Mouse (Mus musculus) kidney, postnatal 4 days (tissue): ENCODE measurements around the gene Ptpro.
A peak's percentile ranks its signal among the peaks of the same experiment; 100 is the strongest.
"Not testable (repeated sequence)": the region's sequence is repeated elsewhere in the genome, so short reads cannot be mapped to it uniquely, and the experiment has no call there.

Experiments used
- DNase-seq, 2 experiments: peaks; one replicate each; pipeline ENCODE4 v3.0.0; 2021; ENCODE audit warnings: mixed read lengths in 2 of 2

The Ptpro gene

DNA sequence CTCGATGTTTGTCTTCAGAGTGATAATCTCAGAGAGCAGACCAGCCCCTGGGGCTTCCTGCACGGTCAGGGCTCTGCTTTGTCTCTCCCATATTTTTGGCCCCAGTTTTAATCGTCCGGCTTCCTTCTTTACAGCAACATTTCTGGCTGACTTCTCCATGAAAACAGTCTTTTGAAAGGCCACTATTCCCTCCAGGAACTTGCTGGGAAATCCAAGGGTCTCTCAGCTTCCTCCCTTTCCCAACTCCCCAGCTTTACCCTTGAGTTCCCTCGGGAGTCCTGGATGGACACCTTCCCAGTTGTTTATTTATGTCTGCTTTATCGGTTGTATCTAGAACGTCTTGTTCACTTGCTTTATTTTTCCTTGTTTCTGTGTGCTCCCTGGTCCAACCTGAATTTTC is 205.1 kb downstream of the Ptpro start:
- DNase-seq = no peak

DNA sequence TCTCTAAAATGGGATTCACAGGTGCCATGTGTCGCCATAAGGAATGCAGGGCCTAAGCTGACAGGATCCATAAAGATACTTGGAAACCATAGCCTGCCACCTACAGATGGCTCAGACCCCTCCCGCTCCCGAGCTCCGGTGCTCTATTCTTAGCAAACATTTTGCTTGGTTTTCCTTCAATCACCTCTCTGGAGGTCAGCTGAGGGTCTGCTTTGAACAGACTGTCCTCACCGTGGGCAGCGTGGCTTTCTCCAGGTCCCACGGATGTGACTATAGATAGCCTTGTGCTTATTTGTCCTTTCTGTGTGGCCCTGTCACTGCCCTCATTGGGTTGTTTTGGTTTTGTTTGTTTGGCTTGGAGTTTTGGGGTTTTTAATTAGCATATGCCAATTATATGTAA is 206.0 kb downstream of the Ptpro start:
- no peak for DNase-seq

GRCm38 (mm10) chr6:137463771-137464170 is 211.7 kb downstream of the Ptpro start:
- DNase-seq = no peak

DNA sequence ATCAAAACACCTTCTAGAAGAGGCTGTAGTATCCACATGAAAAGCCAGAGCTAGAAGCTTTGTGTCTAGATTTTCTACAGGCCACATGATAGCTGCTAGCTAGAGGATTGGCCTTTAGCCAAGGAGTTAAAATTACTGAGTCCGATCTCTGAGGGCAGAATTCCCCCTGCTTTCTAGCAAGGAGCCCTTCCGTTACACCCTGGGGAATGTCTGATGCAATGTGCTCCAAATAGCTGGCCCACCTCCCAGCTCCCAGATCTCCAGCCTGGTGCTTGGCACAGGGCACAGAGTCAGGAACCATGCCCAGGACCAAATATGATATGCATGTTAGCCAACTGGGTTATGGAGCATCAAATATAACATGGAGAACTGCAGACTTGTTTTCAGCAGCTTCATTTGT is 213.1 kb downstream of the Ptpro start:
- DNase-seq = peak; percentile 19 to 37

DNA sequence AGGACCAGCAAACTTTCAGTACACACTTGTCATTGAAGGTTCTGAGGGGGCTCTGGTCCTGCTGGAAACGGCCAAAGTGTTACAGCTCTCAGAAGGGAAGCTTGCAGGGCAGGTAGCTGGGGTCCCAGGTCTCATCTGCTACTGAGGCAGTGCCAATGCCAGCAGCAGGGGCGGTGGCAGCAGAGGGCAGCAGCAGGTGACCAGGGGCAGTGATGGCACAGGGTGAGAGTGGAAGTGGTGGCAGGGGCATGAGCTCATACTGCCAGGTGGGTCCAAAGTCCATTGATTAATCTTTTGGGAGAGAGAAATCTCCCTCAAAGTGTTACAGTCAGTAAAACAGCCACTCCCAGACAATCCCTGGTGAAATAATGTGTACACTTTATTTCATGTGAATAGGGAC is 214.1 kb downstream of the Ptpro start:
- DNase-seq = no peak

DNA sequence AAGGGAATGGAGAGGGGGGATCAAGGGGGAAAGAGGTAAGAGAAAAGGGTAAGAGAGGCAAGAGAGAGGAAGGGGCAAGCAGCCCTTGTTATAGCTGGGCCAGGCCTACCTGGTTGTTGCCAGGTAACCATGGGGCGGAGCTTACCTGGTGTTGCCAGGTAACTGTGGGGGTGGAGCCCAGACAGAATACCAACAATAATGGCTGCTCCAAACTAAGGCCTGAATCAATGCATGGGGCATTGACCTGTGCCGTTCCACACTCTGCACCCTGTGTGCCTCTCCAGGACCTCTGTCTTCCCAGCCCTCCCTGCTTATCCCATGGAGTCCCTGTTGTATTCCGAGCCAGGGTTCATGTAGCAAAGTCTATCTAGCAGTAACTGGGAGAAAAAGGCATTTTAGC is 215.6 kb downstream of the Ptpro start:
- no peak for DNase-seq

DNA sequence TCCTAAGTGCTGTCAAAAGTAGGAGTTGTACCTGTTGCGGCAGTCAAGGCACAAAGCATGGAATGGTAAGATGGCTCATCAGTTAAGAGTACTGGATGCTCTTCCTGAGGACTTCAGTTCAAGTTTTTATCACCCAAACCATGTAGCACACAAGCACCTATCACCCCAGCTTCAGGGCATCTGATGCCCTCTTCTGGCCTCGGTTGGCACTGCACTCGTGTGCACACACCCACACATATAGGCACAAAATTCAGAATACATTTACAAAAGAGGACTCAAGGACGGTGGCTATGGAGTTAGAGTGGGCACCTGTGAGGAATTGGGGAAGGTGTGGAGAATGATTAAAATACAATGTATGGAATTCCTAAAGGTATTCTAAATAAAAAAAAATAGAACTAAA is 217.4 kb downstream of the Ptpro start:
- DNase-seq = no peak

GRCm38 (mm10) chr6:137470901-137471598 is 218.9 kb downstream of the Ptpro start:
- peak; percentile 88 to 91 for DNase-seq

DNA sequence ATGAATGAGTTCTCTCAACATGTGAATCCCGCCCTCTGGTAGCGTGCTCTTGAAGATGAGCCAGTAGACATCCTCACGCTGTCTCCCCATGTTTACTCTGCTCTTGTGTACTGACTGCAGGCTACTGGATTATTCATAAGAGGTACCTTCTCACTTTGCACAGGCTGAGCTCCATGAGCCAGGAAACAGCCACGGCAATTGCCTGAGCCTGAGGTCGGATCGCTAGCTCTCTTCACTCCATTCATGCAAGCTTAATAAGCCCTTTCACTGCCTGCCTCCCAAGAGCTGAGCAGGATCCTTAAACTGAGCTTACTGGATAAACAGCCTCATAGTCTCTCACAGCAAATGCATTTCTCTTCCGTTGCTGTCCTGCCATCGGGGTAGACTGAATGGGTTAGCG is 220.0 kb downstream of the Ptpro start:
- DNase-seq = no peak

DNA sequence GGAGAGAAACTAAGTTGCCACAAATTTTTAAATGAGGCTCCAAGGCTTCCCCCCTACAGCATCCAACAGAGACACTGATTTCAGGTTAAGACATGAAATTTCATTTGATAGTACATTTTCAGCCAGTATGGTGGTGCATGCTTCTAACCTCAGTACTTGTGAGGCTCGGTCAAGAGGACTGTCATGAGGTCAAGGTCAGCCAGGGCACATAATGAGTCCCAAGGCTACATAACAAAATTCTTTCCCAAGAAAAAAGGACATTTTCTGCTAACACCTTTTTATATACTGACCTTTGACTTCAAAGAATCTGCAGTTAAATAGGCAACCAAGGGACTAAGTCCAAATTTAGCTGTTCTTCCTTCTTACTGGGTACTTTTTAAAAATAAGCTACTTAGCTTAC is 221.3 kb downstream of the Ptpro start:
- DNase-seq = no peak

DNA sequence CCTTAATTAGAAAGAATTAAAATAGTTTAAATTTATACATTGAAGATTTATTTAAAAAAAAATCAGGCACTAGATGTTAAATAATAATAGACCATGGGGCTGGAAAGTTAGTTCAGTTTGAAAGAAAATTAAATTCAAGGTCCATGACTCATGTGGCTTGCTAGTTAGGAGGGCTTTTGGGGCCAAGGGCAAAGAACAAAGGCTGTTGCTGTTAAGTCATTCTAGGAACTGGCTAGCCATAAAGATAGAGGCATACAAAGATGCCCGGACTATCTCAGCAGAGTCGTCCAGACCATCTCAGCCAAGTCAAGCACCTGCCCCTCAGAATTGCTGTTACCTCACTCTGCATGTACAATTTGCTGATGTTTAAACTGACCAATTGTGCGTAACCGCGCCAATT is 223.6 kb downstream of the Ptpro start:
- not testable (repeated sequence) for DNase-seq

- no peak for DNase-seq
These were observed 230.8 kb downstream of the Ptpro start for GRCm38 (mm10) chr6:137482891-137483290.

DNA sequence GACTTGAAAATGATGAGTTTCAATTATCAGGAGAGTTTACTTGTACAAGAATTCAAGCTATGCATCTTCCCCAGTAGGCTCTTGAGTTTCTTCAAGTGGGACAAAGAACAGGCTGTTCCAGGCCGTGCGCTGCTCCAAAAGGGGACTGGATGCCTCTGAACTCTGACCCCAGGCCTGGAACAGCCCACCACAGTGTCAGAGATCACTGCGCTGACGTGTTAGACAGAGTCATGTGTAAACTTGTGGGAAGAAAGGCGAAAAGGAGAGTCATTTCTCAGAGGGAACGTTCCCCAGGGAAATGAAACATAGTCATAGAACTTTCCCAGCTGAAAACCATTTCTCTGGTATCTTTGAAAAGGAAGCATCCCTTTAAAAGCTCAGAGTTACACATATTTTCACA is 235.3 kb downstream of the Ptpro start:
- no peak for DNase-seq

GRCm38 (mm10) chr6:137490115-137490514 is 238.0 kb downstream of the Ptpro start:
- DNase-seq = no peak

- DNase-seq = no peak
These were observed 239.5 kb downstream of the Ptpro start for GRCm38 (mm10) chr6:137491659-137492058.

- DNase-seq = no peak
These were observed 240.5 kb downstream of the Ptpro start for GRCm38 (mm10) chr6:137492582-137492981.

DNA sequence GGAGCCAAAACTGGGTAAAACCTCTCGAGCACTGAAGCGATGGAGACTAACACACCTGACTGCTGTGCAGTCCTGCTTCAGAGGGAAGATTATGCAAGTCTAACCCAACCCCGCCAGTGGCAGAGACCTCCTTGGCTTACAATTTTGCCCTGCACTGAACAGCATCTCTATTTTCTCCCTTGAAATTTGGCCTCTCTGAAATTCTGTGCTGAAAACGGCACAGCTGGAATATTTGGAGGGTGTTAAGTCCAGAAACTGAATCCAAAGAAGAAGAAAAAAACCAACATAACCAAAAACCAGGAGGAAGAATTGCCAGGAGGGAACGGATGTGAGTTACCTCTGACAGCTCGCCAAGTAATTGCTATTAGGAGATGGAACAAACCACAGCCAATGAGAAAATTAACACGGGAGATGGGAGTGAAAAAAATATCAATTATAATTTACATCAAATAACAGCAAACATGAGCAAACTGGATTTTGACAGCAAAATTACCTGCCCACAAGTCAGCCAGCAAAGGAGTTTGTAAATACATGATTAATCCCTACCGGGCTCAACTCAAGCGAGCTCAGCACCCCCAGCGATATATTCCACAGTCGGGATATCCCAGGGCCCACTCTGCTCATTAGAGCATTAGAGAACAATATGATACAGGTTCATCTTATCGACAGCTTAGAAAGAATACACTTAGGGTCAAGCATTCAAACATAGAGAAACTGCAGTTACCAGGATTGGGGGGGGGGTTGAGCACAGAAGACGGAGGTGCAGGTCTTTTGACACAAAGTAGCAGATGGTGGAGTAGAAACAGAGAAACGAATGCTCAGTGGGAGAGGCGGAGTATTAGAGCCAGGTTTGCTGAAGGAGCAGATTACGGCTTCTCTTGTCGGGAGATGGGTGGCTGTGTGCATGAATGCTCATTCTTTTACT is 241.4 kb downstream of the Ptpro start:
- no peak for DNase-seq

- DNase-seq = no peak
These were observed 242.0 kb downstream of the Ptpro start for GRCm38 (mm10) chr6:137494136-137494475.

GRCm38 (mm10) chr6:137494801-137495200 is 242.7 kb downstream of the Ptpro start:
- no peak for DNase-seq

DNA sequence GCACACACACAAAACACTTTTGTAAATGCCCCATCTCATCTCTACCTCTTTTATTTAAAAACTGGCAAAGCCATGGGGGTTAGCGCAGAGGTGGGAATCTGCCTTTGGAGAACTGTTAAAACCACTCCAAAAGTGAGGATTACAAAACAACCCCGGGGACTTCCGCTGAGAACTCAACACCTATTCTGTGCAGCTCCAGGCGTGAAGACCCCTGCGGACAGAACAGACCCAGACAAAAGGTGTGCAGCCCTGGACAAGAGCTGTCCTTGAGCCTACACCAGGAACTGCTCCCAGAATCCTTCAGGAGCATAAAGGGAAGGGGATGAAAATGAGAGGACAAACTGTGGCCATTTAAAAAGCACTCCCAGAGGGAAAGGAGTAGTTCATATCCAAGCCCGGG is 243.1 kb downstream of the Ptpro start:
- DNase-seq = no peak

DNA sequence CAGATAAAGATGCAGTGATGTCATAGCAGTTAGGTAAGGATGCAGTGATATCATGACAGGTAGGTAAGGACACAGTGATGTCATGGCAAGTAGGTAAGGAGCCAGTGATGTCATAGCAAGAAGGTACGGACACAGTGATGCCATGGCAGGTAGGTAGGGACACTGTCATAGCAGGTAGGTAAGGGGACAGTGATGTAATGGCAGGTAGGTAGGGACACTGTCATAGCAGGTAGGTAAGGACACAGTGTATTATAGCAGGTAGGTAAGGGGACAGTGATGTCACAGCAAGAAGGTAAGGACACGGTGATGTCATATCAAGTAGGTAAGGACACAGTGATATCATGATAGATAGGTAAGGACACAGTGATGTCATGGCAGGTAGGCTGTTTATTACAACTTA is 244.4 kb downstream of the Ptpro start:
- no peak for DNase-seq

DNA sequence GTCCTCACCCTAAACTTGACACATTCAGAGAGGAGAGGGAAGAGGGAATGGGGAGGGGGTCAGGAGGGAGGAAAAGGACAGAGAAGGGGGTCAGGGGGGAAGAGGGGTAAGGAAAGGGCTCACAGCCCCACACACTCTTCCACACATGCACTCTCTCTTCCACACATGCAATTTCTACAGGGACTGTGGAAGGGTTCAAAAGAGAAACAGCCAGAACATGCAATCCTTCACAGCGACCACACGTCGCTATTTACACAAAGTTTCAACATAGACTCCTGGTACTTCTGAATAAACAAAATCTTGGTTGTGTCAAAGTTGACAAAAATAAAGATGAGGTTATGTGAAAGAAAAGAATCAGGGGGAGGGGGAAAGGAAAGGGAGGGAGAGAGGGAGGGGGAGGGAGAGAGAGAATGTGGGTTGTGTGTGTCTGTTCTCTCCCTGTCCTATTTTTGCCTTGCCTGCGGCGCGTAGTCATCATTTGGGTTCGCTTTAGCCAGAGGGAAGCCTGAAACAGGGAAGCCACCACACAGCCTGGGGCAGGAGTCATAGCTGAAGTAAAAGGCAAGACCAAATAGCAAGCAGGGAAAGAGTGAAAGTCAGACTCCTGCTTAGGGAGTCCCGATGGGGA is 245.2 kb downstream of the Ptpro start:
- no peak for DNase-seq

DNA sequence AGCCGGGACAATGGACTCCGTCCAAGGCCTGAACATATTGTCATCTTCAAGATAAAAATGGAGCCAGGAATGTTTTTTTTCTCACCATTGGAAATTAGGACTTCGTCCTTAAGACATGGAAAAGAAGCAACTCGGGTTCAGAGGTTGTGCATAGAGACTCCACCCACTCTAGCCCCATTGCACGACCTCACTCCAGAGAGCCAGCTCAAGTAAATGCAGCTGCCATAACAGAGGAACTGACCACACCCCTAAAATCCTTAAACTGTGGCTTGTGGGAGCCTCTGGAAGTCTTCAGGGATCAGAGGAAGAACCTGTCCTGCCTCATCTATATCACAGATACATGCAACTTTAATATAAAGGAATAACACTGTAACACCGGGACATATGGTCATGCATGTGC is 246.7 kb downstream of the Ptpro start:
- DNase-seq = no peak

DNA sequence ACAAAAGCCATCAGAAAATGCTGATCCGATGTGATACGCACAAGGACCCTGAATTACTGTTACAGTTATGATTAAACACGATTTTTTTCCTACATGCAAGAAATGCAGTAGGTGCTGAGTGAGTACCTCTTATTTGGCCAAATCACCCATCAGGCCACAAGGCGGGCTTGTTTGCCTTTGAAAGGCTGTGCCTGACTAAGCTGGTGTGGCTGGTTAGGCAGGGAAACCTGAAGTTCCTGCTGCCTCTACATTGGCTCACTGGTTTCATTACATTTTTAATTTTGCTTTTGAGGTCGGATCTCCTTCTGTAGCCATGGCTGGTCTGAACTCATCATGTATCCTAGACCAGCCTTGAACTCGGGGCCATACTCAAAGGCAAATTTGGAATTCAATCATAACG is 250.9 kb downstream of the Ptpro start:
- DNase-seq = no peak
